Mouse (Mus musculus) CD4-positive, CD25-positive, alpha-beta regulatory T cell (primary cell): Measurements from ENCODE around the gene Rpl15. TPM values are rescaled to one million over a fixed set of nuclear protein-coding genes. Genes with fewer than 3 reads are reported as not detected.

ENCODE experiments used
- polyA plus RNA-seq: library from polyadenylated mRNA; unstranded; fragments of 100-300 nt; shearing (Covaris generic); gene quantifications from one replicate; pipeline ENCODE4 v1.2.1, GENCODE M21; 2017

Rpl15 gene
- polyA plus RNA-seq: 626 TPM

GRCm38 (mm10) chr14:18270529-18271441, at the start of gene Rpl15, which contains the start of gene Nkiras1:
Rpl15 (minus strand) TSS chr14:18271391.
Nkiras1 (plus strand) TSS chr14:18271136.

DNA sequence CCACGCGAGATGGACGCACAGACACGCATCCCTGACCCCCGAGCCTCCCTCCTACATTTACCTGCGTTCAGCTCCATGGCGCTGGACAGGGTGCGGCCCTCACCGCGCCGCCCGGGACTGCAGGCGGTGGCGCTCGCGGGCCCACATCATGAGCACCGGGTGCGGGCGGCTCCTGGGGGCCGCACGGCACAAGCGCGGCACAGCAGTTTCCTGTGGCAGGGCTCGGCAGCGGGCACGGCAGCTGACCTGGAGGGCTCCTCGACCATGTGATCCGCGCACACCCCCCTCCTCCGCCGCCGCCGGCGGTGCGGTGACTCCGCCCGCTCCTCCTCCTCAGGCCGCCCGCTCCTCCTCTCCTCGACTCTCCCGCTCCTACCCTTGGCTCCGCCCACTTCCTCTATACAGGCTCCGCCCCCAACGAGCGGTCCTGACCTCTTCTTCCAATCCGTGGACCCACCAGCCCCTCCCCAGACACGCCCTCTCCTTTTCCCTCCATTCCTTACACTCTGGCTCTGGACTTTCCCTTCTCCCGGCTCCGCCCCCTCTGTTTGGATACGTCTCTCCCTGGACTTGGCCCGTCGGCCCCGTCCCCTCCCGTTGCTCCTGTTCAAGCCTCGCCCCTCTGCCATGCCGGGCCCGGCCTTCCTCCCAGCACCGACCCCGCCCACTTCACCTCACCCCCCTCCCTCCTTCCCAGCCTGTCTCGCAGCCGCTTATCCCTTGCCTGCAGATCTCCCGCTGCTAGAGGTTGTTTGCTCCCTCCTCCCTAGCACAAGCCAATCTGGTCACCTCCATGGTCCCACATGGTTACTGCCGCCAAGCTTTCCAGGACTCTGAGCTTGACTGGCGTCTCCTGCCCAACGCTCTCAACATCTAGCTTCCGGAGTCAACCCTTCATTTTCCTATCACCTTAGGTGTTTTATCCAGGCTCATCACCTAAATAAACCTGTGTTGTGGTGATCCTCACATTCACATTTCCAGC, 32.1 kb downstream of the Rpl15 start, which contains the start of gene Nr1d2:
Gene Nr1d2 (minus strand): TSS at position 378 of the 982 bp plus-strand sequence.

Other genes starting within 250 kb of the Rpl15 start
- 30.8 TPM for gene Nr1d2, start 32.3 kb downstream of the Rpl15 start, polyA plus RNA-seq
- gene Nkiras1, start 255 bp downstream of the Rpl15 start, polyA plus RNA-seq: 23.7 TPM
- gene Ube2e1, start 60.5 kb upstream of the Rpl15 start, polyA plus RNA-seq: 92.6 TPM